Mouse (Mus musculus) thymus, postnatal 25 days (tissue): ENCODE results near the gene Slc16a10.

Source experiments
- DNase-seq: peaks from one replicate; pipeline ENCODE4 v3.0.0; 2022

Gene Slc16a10

GRCm38 (mm10) chr10:40141864-40142523 lies at the start of gene Slc16a10:
Slc16a10 (minus strand) TSS chr10:40142258.
- peak; percentile 97 for DNase-seq

- DNase-seq = no peak
These were observed 49.4 kb upstream of the Slc16a10 start for GRCm38 (mm10) chr10:40191338-40191979.

DNA sequence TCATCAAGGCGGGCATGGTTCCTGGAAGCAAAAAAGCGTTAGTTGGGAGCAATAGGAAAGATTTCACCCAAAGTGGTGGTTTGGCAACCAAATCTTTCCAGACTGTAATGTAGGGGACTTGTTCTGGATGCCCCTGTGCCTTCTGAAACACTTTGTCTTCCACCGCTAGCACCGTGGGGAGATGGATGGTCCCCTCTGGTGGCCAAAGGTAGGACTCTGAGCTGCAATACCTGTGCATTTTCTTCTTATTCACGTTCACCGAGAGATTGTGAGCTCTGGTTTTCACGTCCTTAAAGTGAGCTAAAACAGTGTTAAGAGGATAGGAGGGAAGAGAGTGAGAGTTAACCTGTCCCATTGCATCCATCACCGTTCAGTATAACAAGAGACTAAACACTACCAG lies 48.8 kb upstream of the Slc16a10 start:
- peak; percentile 47 for DNase-seq

- DNase-seq = no peak
These were observed 47.6 kb upstream of the Slc16a10 start for GRCm38 (mm10) chr10:40189689-40190088.

DNA sequence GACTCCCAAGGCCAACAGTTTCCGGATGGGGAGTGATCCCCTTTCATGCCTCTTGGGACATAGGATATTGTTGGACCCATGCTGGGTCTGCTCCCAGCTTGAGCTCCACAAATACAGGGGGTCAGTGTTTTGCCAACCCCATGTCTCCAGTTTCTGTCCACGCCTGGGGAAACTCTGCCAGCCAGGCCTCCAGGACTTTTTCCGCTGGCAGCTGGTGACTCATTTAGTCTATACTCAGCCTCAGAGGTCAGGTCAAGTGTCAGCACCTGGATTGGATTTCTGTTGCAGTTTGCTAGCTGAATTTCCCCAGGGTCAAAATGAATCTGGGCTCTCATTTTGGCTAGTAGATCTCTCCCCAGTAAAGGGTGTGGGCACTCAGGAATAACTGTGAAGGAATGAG lies 46.8 kb upstream of the Slc16a10 start:
- no peak for DNase-seq

DNA sequence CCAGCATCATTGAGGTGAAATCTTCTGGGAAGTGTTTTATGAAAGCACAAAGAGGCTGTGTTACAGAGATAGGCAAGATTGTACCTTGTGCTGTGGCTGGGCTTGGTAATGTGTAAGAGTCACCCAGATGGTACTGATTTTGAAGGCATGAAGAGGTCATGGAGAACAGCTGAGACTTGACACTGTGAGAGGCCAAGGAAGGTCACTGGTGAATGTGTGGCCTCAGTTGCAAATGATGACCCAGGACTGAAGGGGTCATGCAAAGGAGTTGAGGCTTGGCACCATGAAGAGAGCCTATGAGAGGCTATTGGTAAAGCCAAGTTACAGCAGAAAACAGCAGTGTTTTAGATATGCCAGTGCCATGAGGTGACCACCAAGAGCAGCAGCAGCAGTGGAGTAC lies 43.9 kb upstream of the Slc16a10 start:
- DNase-seq = no peak

- no peak for DNase-seq
These were observed 38.0 kb upstream of the Slc16a10 start for GRCm38 (mm10) chr10:40180011-40180410.

GRCm38 (mm10) chr10:40179142-40179541 lies 37.1 kb upstream of the Slc16a10 start:
- DNase-seq = no peak

- DNase-seq = peak; percentile 34
These were observed 35.4 kb upstream of the Slc16a10 start for GRCm38 (mm10) chr10:40177323-40177962.

DNA sequence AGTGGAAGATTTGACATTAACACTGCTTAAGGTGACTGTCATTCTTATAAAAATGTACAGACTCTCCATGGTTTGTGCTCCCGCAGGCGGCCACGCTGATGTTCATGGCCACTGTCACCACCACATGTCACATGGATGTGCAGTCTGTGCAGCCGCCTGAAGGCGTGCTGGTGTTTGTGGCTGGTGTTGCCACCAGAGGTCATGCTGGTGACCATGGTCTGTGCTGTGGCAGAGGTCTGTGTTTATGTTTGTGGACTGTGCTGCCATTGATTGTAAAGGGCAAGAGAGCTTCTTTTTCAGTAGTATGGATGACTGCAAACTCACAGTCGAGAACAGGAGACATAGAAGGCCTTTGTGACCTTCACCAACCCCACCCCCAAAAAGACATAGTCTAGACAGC lies 30.1 kb upstream of the Slc16a10 start:
- no peak for DNase-seq

DNA sequence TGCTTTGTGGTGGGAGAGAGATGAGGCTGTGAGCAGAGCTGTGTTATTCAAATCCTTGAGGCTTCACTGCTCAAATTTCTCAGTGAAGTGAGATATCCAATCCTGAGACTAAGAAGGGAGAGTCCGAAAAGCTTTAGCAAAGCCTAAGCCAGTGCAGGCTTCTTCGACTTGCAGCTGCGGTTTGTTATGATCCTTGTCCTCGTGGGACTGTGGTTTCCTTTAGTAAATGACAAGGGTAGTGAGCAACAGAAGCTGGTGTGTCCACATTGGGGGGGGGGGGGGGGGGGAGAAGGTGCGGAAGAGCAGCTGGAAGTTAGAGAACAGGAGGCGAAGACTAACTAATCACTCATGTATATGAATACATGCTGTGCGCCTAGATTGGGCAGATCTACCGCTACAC lies 29.2 kb upstream of the Slc16a10 start:
- DNase-seq = no peak

DNA sequence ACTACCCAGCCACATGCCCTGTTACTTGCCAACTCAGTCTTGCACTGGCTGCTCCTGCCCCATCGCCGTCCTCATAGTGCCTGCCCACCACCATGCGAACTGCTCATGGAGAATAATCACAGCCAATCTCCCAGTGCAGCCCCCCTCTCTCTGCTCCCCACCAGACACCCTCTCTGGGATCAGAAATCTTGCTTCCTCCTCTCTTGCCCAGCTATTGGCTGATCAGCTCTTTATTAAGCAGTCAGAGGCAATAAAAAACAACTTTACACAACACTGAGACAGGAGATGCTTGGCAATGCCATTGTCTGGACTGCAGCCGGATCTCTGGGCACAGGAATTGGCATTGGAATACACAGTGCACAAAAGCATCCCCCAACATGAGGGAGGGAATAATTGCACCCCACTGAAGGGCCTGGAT lies 28.1 kb upstream of the Slc16a10 start:
- DNase-seq = no peak

GRCm38 (mm10) chr10:40169566-40169965 lies 27.5 kb upstream of the Slc16a10 start:
- DNase-seq = no peak

DNA sequence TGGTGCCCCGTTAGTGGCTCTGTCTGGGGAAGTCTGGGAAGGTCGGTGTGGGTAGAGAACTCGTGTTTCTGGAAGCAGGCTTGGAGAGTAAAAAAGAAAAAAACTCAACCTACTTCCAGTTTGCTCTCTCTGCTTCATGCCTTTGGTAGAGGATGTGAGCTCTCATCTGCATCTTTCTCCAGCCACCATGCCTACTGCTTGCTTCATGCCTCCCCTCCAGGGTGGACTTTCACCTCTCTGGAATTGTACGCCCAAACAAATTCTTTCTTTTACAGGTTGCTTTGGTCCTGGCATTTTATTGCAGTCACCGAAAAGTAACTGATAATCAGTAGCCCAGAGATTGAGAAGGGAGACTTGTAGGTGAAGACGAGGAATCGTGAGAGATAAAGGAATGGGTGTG lies 27.0 kb upstream of the Slc16a10 start:
- no peak for DNase-seq

GRCm38 (mm10) chr10:40164421-40165386 lies 22.6 kb upstream of the Slc16a10 start:
- peak; percentile 77 for DNase-seq

DNA sequence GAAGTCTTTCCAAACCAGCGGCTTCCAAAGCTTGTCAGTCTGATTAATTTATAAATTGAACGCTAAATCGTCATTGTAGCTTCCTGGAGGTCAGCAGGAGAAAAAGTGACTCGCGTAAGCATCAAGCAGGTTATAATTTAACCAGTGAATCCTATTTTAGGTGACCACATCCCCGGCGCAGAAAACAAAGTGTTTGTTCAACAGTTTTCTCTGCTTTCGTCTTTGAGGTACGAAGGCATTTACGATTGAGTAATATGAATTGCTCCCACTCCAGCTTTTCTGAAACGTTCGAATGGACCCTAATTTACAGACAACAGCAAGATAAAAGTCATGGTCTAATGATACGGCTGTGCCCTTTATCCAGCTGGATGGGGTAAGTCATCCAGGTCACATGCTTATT lies 21.9 kb upstream of the Slc16a10 start:
- peak; percentile 15 for DNase-seq

GRCm38 (mm10) chr10:40163338-40163737 lies 21.3 kb upstream of the Slc16a10 start:
- DNase-seq = peak; percentile 68

GRCm38 (mm10) chr10:40161701-40162255 lies 19.7 kb upstream of the Slc16a10 start:
- no peak for DNase-seq

DNA sequence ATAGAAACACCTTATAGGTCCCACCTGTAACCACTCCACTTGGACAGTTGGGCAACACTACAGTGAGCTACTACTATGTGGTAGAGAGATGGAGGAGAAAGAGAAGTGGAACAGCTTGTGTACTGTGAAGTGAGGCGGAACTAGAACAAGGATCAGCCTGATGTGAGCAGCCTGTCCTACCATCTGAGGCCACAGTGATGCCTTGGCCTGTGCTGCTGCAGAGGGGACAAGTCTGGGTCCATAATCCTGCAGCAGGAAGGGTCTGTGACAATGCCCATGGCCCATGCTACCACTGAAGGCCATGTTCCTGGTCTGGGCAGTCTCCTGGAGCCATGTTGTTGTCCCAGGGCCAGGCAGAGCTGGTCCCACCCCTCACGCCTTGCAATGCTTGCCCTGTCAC lies 19.2 kb upstream of the Slc16a10 start:
- DNase-seq = no peak

DNA sequence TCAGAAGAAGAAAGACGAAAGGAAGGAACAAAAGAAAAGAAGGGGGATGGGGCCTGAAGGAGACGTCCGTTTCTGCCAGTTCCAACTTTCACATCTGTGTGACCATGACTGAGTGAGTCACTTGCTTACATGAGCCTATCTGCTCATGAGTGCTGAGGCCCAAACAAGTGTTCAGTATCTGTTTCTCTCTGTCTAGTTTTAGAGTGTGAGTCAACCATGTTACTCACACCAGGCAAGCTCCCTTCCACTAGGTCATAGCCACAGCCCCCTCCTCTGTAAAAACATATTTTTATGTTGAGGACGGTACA lies 10.4 kb upstream of the Slc16a10 start:
- no peak for DNase-seq

DNA sequence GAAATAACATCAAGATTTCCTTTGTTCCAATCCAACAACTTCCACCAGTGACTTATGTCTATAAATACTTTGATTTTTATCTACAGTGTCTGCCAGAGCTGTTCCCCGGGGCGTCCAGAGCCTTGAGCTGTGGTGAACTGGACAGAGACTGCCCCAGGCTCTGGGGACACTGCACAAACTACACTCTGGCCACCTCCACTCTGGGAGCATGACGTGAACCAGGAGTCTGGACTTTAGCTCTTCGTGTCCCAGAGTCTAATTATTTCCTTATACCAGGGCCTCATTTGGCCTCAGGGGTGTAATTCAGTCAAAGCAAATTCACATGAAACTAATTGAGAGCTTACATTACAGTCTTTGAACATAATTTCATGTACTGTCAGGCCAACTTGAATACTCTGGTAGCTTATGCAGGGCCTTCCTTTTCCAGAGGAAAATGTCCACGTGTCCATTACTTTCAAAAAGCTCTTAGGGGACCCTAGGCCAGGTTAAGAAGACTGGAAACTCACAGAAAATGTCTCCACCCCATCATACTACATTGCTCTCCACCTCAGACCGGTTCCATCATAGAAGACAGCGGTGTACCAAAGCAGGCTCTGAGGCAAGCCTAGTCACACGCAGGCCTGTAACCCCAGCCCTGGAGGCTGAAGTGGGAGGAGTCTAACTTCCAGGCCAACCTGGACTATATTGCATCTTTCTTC lies 9.9 kb upstream of the Slc16a10 start:
- no peak for DNase-seq

GRCm38 (mm10) chr10:40149584-40150145 lies 7.6 kb upstream of the Slc16a10 start:
- no peak for DNase-seq
